Mouse (Mus musculus) heart, postnatal 14 days (tissue): Measurements from ENCODE around the gene Tas2r116. TPM values are rescaled to one million over a fixed set of nuclear protein-coding genes. Genes with fewer than 3 reads are reported as not detected.

Experiments used
- DNase-seq, 2 experiments: peaks; one replicate each; pipeline ENCODE4 v3.0.0; 2021 to 2022
- intact Hi-C: fragments of 180-260 bp; cut with DNase I; formaldehyde crosslinking; loops from one replicate; pipeline ENCODE4 v1.15.1; 2025
- long read RNA-seq, 2 experiments: library from polyadenylated mRNA; stranded (forward); transcript quantifications; one replicate each; pipeline ENCODE4 v2.0.0; 2021
- total RNA-seq, 2 experiments: library from RNA; stranded (reverse); gene quantifications; 2 replicates each; pipeline ENCODE4 v1.2.3; 2021

Tas2r116 gene
- not detected for total RNA-seq
- long read RNA-seq, experiment 1 = 0 reads
- long read RNA-seq, experiment 2 = 0 reads

GRCm38 (mm10) chr6:132855138-132855537 lies at the start of gene Tas2r116:
TSS of gene Tas2r116 (plus strand) at chr6:132855438.
- intact Hi-C loops = no loop called here
- no peak for DNase-seq

GRCm38 (mm10) chr6:132846842-132847241 lies 8.4 kb upstream of the Tas2r116 start, which contains the start of gene Tas2r123:
TSS of gene Tas2r123 (plus strand) at chr6:132847142.
- intact Hi-C loops = no loop called here
- no peak for DNase-seq

- DNase-seq = no peak
- intact Hi-C loops = no loop called here
Measured at GRCm38 (mm10) chr6:132867708-132868107, 12.5 kb downstream of the Tas2r116 start, which contains the start of gene Tas2r110. TSS of gene Tas2r110 (plus strand) at chr6:132868008.

GRCm38 (mm10) chr6:132892711-132893110 lies 37.5 kb downstream of the Tas2r116 start, which contains the start of gene Tas2r113:
TSS of gene Tas2r113 (plus strand) at chr6:132893011.
- intact Hi-C loops = no loop called here
- no peak for DNase-seq

Other genes starting within 250 kb of the Tas2r116 start
- not detected for gene A630073D07Rik, start 203.9 kb upstream of the Tas2r116 start, total RNA-seq
- gene Tas2r120, start 198.5 kb upstream of the Tas2r116 start, total RNA-seq = not detected
- not detected for gene Tas2r121, start 154.4 kb upstream of the Tas2r116 start, total RNA-seq
- not detected for gene Tas2r122, start 143.5 kb upstream of the Tas2r116 start, total RNA-seq
- not detected for gene Tas2r115, start 117.4 kb upstream of the Tas2r116 start, total RNA-seq
- not detected for gene Tas2r124, start 100.7 kb upstream of the Tas2r116 start, total RNA-seq
- gene Tas2r102, start 93.3 kb upstream of the Tas2r116 start, total RNA-seq = not detected
- gene Tas2r136, start 77.3 kb upstream of the Tas2r116 start, total RNA-seq = not detected
- gene Tas2r117, start 52.6 kb upstream of the Tas2r116 start, total RNA-seq = not detected
- not detected for gene Tas2r123, start 8.3 kb upstream of the Tas2r116 start, total RNA-seq
- not detected for gene Tas2r110, start 12.6 kb downstream of the Tas2r116 start, total RNA-seq
- not detected for gene Tas2r113, start 37.6 kb downstream of the Tas2r116 start, total RNA-seq
- gene Tas2r125, start 54.2 kb downstream of the Tas2r116 start, total RNA-seq = not detected
- gene Tas2r129, start 95.7 kb downstream of the Tas2r116 start, total RNA-seq = not detected
- not detected for gene Tas2r131, start 102.5 kb downstream of the Tas2r116 start, total RNA-seq
- gene Tas2r109, start 125.5 kb downstream of the Tas2r116 start, total RNA-seq = not detected
- gene Tas2r103, start 181.7 kb downstream of the Tas2r116 start, total RNA-seq = not detected
- gene Tas2r140, start 200.4 kb downstream of the Tas2r116 start, total RNA-seq = not detected
- gene Smim10l1, start 249.5 kb downstream of the Tas2r116 start, total RNA-seq = 10 to 100 TPM; 65.5 to 73.3 TPM